ENCODE assay signal across 19 mouse cellular contexts in the genomic region with DNA sequence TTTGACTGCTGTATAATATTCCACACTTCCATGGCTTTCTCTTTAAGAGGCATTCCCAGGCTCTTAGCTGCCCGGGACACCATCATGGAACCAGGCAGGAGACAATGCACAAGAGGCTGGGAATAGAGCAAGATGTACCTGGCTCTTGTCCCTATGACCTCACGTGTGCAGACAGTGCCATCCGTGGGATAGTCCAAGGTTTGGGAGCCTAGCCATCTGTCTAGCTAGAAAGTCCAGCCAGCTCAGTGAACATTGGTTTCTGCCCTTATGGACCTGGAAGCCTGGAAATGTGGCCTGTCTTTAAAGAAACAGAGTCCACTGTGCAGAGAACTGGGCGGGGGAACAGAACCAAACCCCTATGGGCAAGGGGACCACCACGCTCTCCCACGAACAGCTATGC.
"Had no signal": no experiment of that assay in that cellular context is flagged by ENCODE, and none has a peak within 500 bp of the region (broad histone marks: within the 10 kb centered on the region; RNA-seq: fewer than 3 reads in every experiment).

No protein-coding gene starts in this region.

- H3K9me3 ChIP-seq: hindbrain, embryonic 15.5 days; intestine, embryonic 15.5 days; limb, embryonic 12.5 days; limb, embryonic 15.5 days; liver, embryonic 13.5 days; midbrain, embryonic 12.5 days; midbrain, embryonic 15.5 days; neural tube, embryonic 13.5 days; stomach, embryonic 15.5 days had no signal

- H3K4me3 ChIP-seq: hindbrain, embryonic 15.5 days; intestine, embryonic 15.5 days; limb, embryonic 12.5 days; limb, embryonic 15.5 days; liver, embryonic 13.5 days; midbrain, embryonic 12.5 days; midbrain, embryonic 15.5 days; myocyte; neural tube, embryonic 13.5 days; stomach, embryonic 15.5 days had no signal

- H3K4me2 ChIP-seq: hindbrain, embryonic 15.5 days; intestine, embryonic 15.5 days; limb, embryonic 12.5 days; limb, embryonic 15.5 days; liver, embryonic 13.5 days; midbrain, embryonic 12.5 days; midbrain, embryonic 15.5 days; neural tube, embryonic 13.5 days; stomach, embryonic 15.5 days had no signal

- H3K27me3 ChIP-seq: hindbrain, embryonic 15.5 days; intestine, embryonic 15.5 days; limb, embryonic 12.5 days; limb, embryonic 15.5 days; midbrain, embryonic 15.5 days; neural tube, embryonic 13.5 days; stomach, embryonic 15.5 days had no signal

- ATAC-seq: intestine, embryonic 15.5 days; midbrain, embryonic 15.5 days had no signal

- H3K36me3 ChIP-seq: hindbrain, embryonic 15.5 days; intestine, embryonic 15.5 days; limb, embryonic 12.5 days; limb, embryonic 15.5 days; liver, embryonic 13.5 days; midbrain, embryonic 12.5 days; midbrain, embryonic 15.5 days; neural tube, embryonic 13.5 days; stomach, embryonic 15.5 days had no signal

- DNase-seq: left cerebral cortex, postnatal 4 days; liver, embryonic 13.5 days; lung, adult 2 months; lung, postnatal 14 days; lung, postnatal 4 days; retina, postnatal 1 day; right cerebral cortex, postnatal 25 days; spleen, adult 18-20 months; thymus, postnatal 25 days had no signal

- H3K4me1 ChIP-seq: hindbrain, embryonic 15.5 days had no signal

- H3K27ac ChIP-seq: hindbrain, embryonic 15.5 days; intestine, embryonic 15.5 days; kidney, postnatal 0 days; limb, embryonic 12.5 days; limb, embryonic 15.5 days; liver, embryonic 13.5 days; midbrain, embryonic 12.5 days; midbrain, embryonic 15.5 days; neural tube, embryonic 13.5 days; stomach, embryonic 15.5 days had no signal

- H3K9ac ChIP-seq: hindbrain, embryonic 15.5 days; intestine, embryonic 15.5 days; limb, embryonic 12.5 days; limb, embryonic 15.5 days; liver, embryonic 13.5 days; midbrain, embryonic 12.5 days; midbrain, embryonic 15.5 days; neural tube, embryonic 13.5 days; stomach, embryonic 15.5 days had no signal
